Mouse (Mus musculus): ENCODE measurements around the gene Rnf144b.

DNA sequence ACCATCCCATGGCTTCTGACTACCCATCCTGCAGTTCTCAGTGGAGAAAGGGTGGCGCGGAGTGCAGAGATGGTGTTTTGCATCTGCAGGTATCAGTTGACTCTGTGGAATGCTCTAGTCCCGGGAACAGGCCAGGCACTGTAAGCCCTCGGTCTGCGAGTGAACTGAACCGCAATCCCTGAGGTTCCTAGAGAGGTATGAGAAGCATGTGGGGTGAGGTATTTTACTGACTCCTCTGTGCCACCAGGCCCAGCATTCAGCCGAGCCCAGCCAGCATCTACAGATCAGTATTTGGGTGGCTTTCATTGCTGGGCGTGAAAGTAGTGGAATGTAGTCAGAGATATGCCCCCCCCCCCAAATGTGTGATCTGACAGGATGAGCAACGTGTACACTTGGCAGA lies 23.5 kb downstream of the Rnf144b start:
- TF ChIP-seq CTCF (IDR thresholded peaks at IDR 0.05; ENCODE audit: extremely low read depth, insufficient read length, insufficient replicate concordance, low read depth, low read length) (no peak), POLR2A (IDR thresholded peaks at IDR 0.05; ENCODE audit: low read depth, low read length) (no peak)
